Mouse (Mus musculus) heart, postnatal 14 days (tissue): ENCODE results near the gene Lypd6. TPM values are rescaled to one million over a fixed set of nuclear protein-coding genes. Genes with fewer than 3 reads are reported as not detected.
A peak's percentile ranks its signal among the peaks of the same experiment; 100 is the strongest.

Experiments used
- DNase-seq, 2 experiments: peaks; one replicate each; pipeline ENCODE4 v3.0.0; 2021 to 2022
- intact Hi-C: fragments of 180-260 bp; cut with DNase I; formaldehyde crosslinking; loops from one replicate; pipeline ENCODE4 v1.15.1; 2025
- total RNA-seq, 2 experiments: library from RNA; stranded (reverse); gene quantifications; 2 replicates each; pipeline ENCODE4 v1.2.3; 2021

The Lypd6 gene
- total RNA-seq, 2 experiments from 2014 or later, result 0.17 to 0.22 TPM

- DNase-seq, result no peak
- intact Hi-C loops, result no loop called here
These were observed 97.4 kb downstream of the Lypd6 start for GRCm38 (mm10) chr2:50163608-50164007.

- no peak for DNase-seq
- intact Hi-C loops, result no loop called here
These were observed 99.0 kb downstream of the Lypd6 start for GRCm38 (mm10) chr2:50165277-50165676.

GRCm38 (mm10) chr2:50166082-50166481 lies 99.9 kb downstream of the Lypd6 start:
- no peak for DNase-seq
- intact Hi-C loops, result no loop called here

GRCm38 (mm10) chr2:50173730-50174528 lies 107.7 kb downstream of the Lypd6 start:
- intact Hi-C loops, result no loop called here
- no peak for DNase-seq

GRCm38 (mm10) chr2:50175709-50176108 lies 109.5 kb downstream of the Lypd6 start:
- intact Hi-C loops, result no loop called here
- no peak for DNase-seq

GRCm38 (mm10) chr2:50179164-50179563 lies 112.9 kb downstream of the Lypd6 start:
- intact Hi-C loops, result no loop called here

GRCm38 (mm10) chr2:50180423-50180822 lies 114.2 kb downstream of the Lypd6 start:
- DNase-seq, result no peak
- intact Hi-C loops, result no loop called here

More at GRCm38 (mm10) chr2:50179164-50179563, 112.9 kb downstream of the Lypd6 start:
- DNase-seq, result no peak

- DNase-seq, result no peak
- intact Hi-C loops, result no loop called here
These were observed 115.1 kb downstream of the Lypd6 start for GRCm38 (mm10) chr2:50181332-50181731.

GRCm38 (mm10) chr2:50186711-50187405 lies 120.6 kb downstream of the Lypd6 start:
- intact Hi-C loops, result no loop called here
- DNase-seq, result no peak

GRCm38 (mm10) chr2:50188856-50189255 lies 122.6 kb downstream of the Lypd6 start:
- intact Hi-C loops, result no loop called here
- DNase-seq, result no peak

- DNase-seq, result peak in 1 of 2 experiments; percentile 7
- intact Hi-C loops, result no loop called here
These were observed 130.5 kb downstream of the Lypd6 start for GRCm38 (mm10) chr2:50196681-50197080.

- DNase-seq, result no peak
- intact Hi-C loops, result no loop called here
These were observed 131.6 kb downstream of the Lypd6 start for GRCm38 (mm10) chr2:50197801-50198200.

- intact Hi-C loops, result no loop called here
- peak; percentile 4 to 5 for DNase-seq
These were observed 134.3 kb downstream of the Lypd6 start for GRCm38 (mm10) chr2:50200541-50200940.

GRCm38 (mm10) chr2:50220574-50220973 lies 154.3 kb downstream of the Lypd6 start:
- no peak for DNase-seq
- intact Hi-C loops, result no loop called here

- no peak for DNase-seq
- intact Hi-C loops, result no loop called here
These were observed 158.8 kb downstream of the Lypd6 start for GRCm38 (mm10) chr2:50225019-50225418.

- DNase-seq, result no peak
- intact Hi-C loops, result no loop called here
These were observed 167.3 kb downstream of the Lypd6 start for GRCm38 (mm10) chr2:50233491-50233890.

Other genes with a start within 250 kb of the Lypd6 start
- gene Mmadhc, start 230.4 kb downstream of the Lypd6 start, total RNA-seq, result 100 to 1,000 TPM; 149 to 158 TPM